Mouse (Mus musculus): ENCODE results near the gene Gadl1.

GRCm38 (mm10) chr9:115909155-115909554 lies at the start of gene Gadl1:
- no peak for TF ChIP-seq CTCF (IDR thresholded peaks at IDR 0.05; ENCODE audit: extremely low read depth, insufficient read length, insufficient replicate concordance, low read depth, low read length)
- TF ChIP-seq POLR2A (IDR thresholded peaks at IDR 0.05; ENCODE audit: low read depth, low read length), result no peak
